Mouse (Mus musculus) embryo, embryonic 10 days (tissue): ENCODE measurements at regions not wholly inside any gene's neighbourhood (a gene's known extent, or its start where the extent isn't known, plus 50 kb on each side); places are given as distances from the start of the nearest gene placed in this dataset.
A peak's percentile ranks its signal among the peaks of the same experiment; 100 is the strongest.

Experiments
- DNase-seq: peaks from one replicate; pipeline ENCODE4 v3.0.0-alpha.2; 2015; ENCODE audit warnings: low spot score

DNA sequence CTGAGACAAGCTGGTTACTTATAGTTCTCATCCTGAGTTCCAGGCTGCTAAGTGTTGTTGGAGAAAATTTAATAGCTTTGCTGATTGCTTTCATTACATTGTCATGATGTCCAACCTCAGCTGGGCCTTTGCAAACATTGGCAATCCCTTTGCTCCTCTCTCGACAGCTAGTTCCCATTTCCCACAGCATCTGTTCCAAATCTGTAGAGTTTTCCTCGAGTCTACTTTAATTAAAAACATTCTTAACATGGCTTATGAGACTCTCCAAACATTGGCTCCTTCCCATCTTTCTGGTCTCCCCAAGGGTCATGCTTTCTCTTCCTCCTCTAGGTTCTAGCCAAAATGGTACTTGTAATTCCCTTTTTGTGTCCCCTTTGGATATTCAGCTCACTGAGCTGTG is 672.6 kb upstream of the Gm8797 start:
- DNase-seq: peak; percentile 4

DNA sequence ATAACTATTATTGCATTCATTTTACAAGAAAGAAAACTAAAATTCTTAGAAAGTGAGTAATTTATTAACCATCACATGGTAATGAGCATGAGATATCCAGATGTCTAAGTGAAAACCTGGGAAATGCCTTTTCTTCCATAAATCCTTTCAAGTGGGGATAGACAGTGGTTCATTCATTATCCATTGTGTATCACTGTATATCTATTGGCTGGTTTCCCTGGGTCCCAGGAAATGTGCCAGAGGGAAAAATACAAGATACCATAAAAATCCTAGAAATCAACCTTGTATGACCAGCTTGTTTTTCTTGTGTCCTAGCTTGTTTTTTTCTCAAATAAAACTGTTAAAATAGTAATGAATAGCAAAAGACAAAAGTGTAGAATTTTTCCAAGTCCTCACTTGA is 663.9 kb upstream of the Gm8797 start:
- DNase-seq: no peak

DNA sequence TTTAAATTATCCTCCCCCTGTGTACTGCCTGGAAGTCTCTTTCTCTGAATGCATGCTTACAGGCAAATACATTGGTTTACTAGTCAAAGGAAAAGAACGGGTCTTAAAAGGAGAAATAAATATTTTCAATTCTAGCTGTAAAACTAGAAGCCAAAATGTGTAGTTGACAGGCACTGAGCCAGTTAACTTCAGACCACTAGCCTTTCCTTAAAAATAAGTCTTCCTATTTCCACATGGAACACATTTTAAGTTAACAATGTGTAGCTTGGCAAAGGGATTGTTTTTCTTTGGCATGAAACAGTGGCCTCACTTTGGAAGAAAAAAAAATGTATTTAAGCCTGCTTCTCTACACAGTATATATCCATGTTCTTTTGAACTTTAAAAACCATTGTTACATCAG is 661.7 kb upstream of the Gm8797 start:
- DNase-seq: no peak

DNA sequence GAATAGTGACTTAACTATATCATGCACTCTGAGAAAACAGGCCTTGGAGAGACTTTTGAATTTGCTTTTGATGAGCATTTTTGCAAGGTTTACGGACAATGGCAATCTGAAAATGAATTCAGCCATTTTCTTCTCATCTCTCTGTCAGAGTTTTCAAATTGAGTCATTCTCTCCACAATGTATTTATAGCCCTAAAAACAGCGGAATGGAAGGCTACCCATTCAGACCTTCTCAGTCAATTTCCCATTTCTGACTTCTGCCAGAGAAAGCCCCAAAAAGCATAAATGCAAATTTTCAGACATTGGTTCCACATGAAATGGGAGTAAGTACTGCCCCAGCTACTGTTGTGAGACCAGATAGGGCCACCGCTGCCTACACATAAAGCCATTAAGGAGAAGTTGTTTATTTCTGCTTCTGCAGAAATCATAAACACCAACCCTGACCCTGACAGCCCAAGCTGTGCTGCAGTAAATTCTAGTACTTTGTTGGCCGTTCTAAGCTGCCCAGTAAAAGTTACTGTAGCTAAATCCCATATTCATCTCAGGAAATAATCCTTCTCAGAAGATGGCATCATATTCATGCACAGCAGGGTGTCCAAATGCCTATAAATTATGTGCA is 661.1 kb upstream of the Gm8797 start:
- DNase-seq: no peak

DNA sequence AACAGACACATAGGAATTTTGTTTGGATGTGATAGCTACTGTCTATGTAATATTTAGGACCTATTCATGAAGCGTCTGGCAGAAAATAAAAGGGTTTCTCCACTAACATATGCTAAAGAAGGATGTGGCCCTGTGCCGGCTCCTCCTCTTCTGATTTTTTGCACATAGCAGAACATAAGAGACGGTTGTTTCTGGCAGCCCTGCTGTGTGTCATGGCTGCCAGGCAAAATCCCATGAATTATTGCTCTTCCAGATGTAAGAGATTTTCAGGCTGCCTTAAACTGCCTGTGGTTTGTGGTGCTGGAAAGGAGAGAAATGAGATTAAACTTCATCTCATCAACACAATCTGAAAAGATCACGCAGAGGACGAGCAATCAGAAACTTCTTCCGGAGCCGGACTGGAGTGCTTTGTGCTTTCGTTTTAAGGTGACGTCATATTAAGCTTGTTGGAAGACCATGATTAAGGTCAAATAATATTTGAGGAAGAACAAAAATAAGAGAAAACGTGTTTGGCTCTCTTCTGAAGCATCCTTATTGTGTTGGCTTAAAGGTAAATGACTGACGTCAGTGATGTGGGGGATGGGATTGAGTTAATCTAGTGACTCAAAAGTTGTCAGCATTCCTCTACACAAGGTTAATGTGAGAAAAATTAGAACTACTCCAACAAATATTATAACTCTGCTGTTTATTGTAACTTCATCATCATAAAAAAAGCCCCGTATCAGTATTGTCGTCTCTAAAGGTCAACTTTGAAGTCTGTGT is 660.3 kb upstream of the Gm8797 start:
- peak; percentile 6 for DNase-seq

DNA sequence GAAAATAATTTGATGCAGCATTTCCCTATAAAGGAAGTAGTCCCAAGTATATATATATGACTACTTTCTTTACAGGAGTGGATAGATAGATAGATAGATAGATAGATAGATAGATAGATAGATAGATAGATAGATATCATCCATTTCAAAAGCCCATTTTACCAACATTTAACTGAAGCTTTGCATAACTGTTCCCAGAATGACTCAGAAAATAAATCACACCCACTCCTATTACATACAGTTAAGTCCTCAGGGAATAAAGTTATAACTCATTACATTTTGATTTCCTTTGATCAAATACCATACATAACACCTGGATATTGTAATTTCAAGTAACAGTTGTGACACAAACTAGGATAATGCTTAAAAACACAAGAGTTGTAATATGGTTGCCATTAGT is 659.6 kb upstream of the Gm8797 start:
- DNase-seq: no peak
